Mouse (Mus musculus): ENCODE measurements around the gene Unc13c. TPM values are rescaled to one million over a fixed set of nuclear protein-coding genes. Genes with fewer than 3 reads are reported as not detected.

Gene Unc13c
- polyA plus RNA-seq, 1 experiment from 2014 or later, result 0.92 TPM

DNA sequence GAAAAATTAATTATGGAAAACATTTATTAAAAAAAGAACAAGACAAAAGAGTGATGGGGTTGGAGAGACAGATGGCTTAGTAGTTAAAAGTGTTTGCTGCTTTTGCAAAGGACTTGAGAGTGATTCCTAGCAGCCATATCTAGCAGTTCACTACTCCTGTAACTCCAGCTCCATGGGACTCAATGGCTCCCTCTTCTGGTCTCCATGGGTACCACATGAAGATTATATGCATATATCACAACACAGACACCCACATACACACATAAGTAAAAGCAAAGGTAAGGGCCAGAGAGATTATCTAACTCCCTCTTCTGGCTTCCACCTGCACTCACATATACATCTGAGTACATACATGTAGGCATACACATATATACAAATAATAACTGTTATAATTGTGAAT, 519.5 kb downstream of the Unc13c start:
- Histone ChIP-seq H3K4me1 (replicated peaks; ENCODE audit: control insufficient read depth, insufficient read depth) (no peaks in the 10 kb centered on the region), H3K4me3 (ENCODE audit: low read depth, low read length) (no peak overlapping the region), H3K4me2 (replicated peaks; ENCODE audit: low read depth) (no peak overlapping the region), H3K27me3 (ENCODE audit: control insufficient read depth, insufficient read depth, low read length) (no peaks in the 10 kb centered on the region), H3K9ac (ENCODE audit: low read length) (no peak overlapping the region), H3K9me3 (ENCODE audit: control insufficient read depth, low read length) (no peaks in the 10 kb centered on the region), H3K36me3 (ENCODE audit: control insufficient read depth, insufficient read depth, low read length) (no peaks in the 10 kb centered on the region), H3K27ac (replicated peaks) (no peak overlapping the region)
- no peak for ATAC-seq (ENCODE audit: low FRiP score, low TSS enrichment)
- TF ChIP-seq EP300 (optimal IDR thresholded peaks at IDR 0.05) (no peak), CTCF (IDR thresholded peaks at IDR 0.05; ENCODE audit: low read depth) (no peak; the same call in 1 of the 2 replicates)
- no peak for DNase-seq (ENCODE audit: low spot score)

DNA sequence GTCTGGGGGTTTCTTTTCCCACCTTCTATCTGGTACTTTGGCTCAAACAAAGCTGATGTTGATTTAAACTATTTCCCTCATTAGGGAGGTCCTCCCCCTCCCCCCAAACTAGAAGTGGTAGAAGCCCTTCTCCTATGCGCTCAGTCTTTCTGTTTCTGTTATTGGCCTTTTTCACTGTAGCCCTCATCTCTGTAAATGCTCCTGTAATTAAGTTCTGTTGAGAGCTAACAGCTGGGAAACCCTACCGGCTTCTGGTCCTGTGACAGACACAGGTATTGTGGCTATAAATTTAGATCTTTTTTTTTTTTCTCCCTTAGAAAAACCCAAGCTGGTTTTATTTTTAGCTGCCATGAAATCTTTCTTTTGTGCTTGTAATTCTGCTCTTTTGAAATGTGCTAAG, 536.8 kb downstream of the Unc13c start:
- Histone ChIP-seq H3K4me3 (ENCODE audit: low read depth, low read length) (no peak overlapping the region), H3K27ac (replicated peaks) (no peak overlapping the region), H3K9ac (ENCODE audit: low read length) (no peak overlapping the region), H3K36me3 (ENCODE audit: control insufficient read depth, insufficient read depth, low read length) (no peaks in the 10 kb centered on the region), H3K9me3 (ENCODE audit: control insufficient read depth, low read length) (no peaks in the 10 kb centered on the region), H3K27me3 (ENCODE audit: control insufficient read depth, insufficient read depth, low read length) (no peaks in the 10 kb centered on the region), H3K4me2 (replicated peaks; ENCODE audit: low read depth) (no peak overlapping the region), H3K4me1 (replicated peaks; ENCODE audit: control insufficient read depth, insufficient read depth) (no peaks in the 10 kb centered on the region)
- TF ChIP-seq CTCF (IDR thresholded peaks at IDR 0.05; ENCODE audit: low read depth), result no peak
- no peak for TF ChIP-seq EP300 (optimal IDR thresholded peaks at IDR 0.05)
- 54% methylated on average over 2 of the region's 2 CpGs for WGBS
- no peak for DNase-seq (ENCODE audit: low spot score)
- ATAC-seq (ENCODE audit: low FRiP score, low TSS enrichment), result no peak

Other genes starting within 250 kb of the Unc13c start
- gene Wdr72, start 141.4 kb upstream of the Unc13c start, polyA plus RNA-seq (2015; fragmentation: Nextera tagmentation; extraction: Ambion mirVana), result 0.85 and 1.2 TPM in 2 replicates

All from stomach, postnatal 0 days (tissue).